Mouse (Mus musculus) spleen, postnatal 0 days (tissue): ENCODE data around the gene Slc44a2. TPM values are rescaled to one million over a fixed set of nuclear protein-coding genes. Genes with fewer than 3 reads are reported as not detected.

Experiments
- polyA plus RNA-seq: library from polyadenylated mRNA; unstranded; fragments of >200 nt; fragmentation: Nextera tagmentation; extraction: Ambion mirVana; gene quantifications from 2 replicates; pipeline ENCODE4 v1.2.1, GENCODE M21; 2015

The Slc44a2 gene
- polyA plus RNA-seq, result 37.8 and 47.0 TPM in 2 replicates

GRCm38 (mm10) chr9:21320619-21321512 is at the start of gene Slc44a2:
Gene Slc44a2, plus strand, starts transcription at chr9:21320698.

GRCm38 (mm10) chr9:21287571-21288402 is 32.7 kb upstream of the Slc44a2 start, which contains the start of gene Kri1:
Gene Kri1, minus strand, starts transcription at chr9:21287969.

GRCm38 (mm10) chr9:21291022-21291787 is 29.3 kb upstream of the Slc44a2 start, which contains the start of gene Cdkn2d:
Gene Cdkn2d, minus strand, starts transcription at chr9:21291407.

GRCm38 (mm10) chr9:21312134-21312533 is 8.4 kb upstream of the Slc44a2 start, which contains the start of gene Ap1m2:
Gene Ap1m2, minus strand, starts transcription at chr9:21312337.

GRCm38 (mm10) chr9:21367357-21368111 is 47.0 kb downstream of the Slc44a2 start, which contains the start of gene Ilf3:
Gene Ilf3, plus strand, starts transcription at chr9:21367871.

Other genes starting within 250 kb of the Slc44a2 start
- gene Gm49373, start 247.6 kb upstream of the Slc44a2 start, polyA plus RNA-seq, result 0.17 and 0.23 TPM in 2 replicates
- gene Fdx1l, start 247.1 kb upstream of the Slc44a2 start, polyA plus RNA-seq, result 41.2 and 44.7 TPM in 2 replicates
- 0.86 and 1.1 TPM in 2 replicates for gene Gm38431, start 228.7 kb upstream of the Slc44a2 start, polyA plus RNA-seq
- gene Raver1, start 228.7 kb upstream of the Slc44a2 start, polyA plus RNA-seq, result 20.1 and 20.8 TPM in 2 replicates
- gene Tyk2, start 189.5 kb upstream of the Slc44a2 start, polyA plus RNA-seq, result 9.7 and 12.2 TPM in 2 replicates
- 139 and 143 TPM in 2 replicates for gene Cdc37, start 170.7 kb upstream of the Slc44a2 start, polyA plus RNA-seq
- gene Pde4a, start 155.0 kb upstream of the Slc44a2 start, polyA plus RNA-seq, result 4.1 and 5.6 TPM in 2 replicates
- 31.7 and 37.9 TPM in 2 replicates for gene Keap1, start 81.3 kb upstream of the Slc44a2 start, polyA plus RNA-seq
- gene S1pr5, start 72.3 kb upstream of the Slc44a2 start, polyA plus RNA-seq, result 0.52 and 0.57 TPM in 2 replicates
- gene Atg4d, start 55.4 kb upstream of the Slc44a2 start, polyA plus RNA-seq, result 60.0 and 74.6 TPM in 2 replicates
- gene Kri1, start 32.7 kb upstream of the Slc44a2 start, polyA plus RNA-seq, result 14.7 and 14.9 TPM in 2 replicates
- 125 and 133 TPM in 2 replicates for gene Cdkn2d, start 29.3 kb upstream of the Slc44a2 start, polyA plus RNA-seq
- gene Ap1m2, start 8.4 kb upstream of the Slc44a2 start, polyA plus RNA-seq, result 0.11 and 0.13 TPM in 2 replicates
- gene Ilf3, start 47.2 kb downstream of the Slc44a2 start, polyA plus RNA-seq, result 54.4 and 64.5 TPM in 2 replicates
- 26.2 and 27.2 TPM in 2 replicates for gene Qtrt1, start 91.1 kb downstream of the Slc44a2 start, polyA plus RNA-seq
- 51.4 and 53.8 TPM in 2 replicates for gene Dnm2, start 104.2 kb downstream of the Slc44a2 start, polyA plus RNA-seq
- gene Tmed1, start 189.6 kb downstream of the Slc44a2 start, polyA plus RNA-seq, result 26.0 and 30.3 TPM in 2 replicates
- gene AB124611, start 205.5 kb downstream of the Slc44a2 start, polyA plus RNA-seq, result 28.3 and 37.9 TPM in 2 replicates
- 16.9 and 17.5 TPM in 2 replicates for gene Carm1, start 226.2 kb downstream of the Slc44a2 start, polyA plus RNA-seq